Mouse (Mus musculus) heart, postnatal 14 days (tissue): ENCODE measurements around the gene Map3k5. TPM values are rescaled to one million over a fixed set of nuclear protein-coding genes. Genes with fewer than 3 reads are reported as not detected.

Experiments
- DNase-seq, 2 experiments: peaks; one replicate each; pipeline ENCODE4 v3.0.0; 2021 to 2022
- intact Hi-C: fragments of 180-260 bp; cut with DNase I; formaldehyde crosslinking; loops from one replicate; pipeline ENCODE4 v1.15.1; 2025
- total RNA-seq, 2 experiments: library from RNA; stranded (reverse); gene quantifications; 2 replicates each; pipeline ENCODE4 v1.2.3; 2021

Gene Map3k5
- total RNA-seq, 2 experiments from 2014 or later, result 30.0 to 38.9 TPM

GRCm38 (mm10) chr10:19933511-19934383, 525 bp upstream of the Map3k5 start:
- peak; percentile 87 to 90 for DNase-seq
- intact Hi-C loops, result loop anchor here (1.0 to 10.0 kb wide), 4 partner anchors 71 to 191 kb away; no protein-coding TSS in a partner anchor

DNA sequence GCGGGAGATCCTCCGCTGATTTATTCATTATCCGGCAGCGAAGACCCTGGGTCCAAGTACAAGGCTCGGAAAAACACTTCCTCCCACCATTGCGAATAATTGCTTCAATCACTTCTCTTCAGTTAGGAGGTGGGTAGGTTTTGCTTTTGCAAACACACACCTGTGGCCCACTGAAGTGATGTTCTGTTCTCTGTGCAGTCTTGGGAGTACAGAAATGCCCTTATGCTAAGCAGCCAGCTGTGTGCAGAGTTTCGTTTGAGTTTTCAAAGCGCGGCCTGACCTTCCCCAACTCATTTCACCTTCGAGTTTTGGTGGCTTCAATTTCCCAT, 987 bp downstream of the Map3k5 start:
- intact Hi-C loops, result loop anchor here (2.0 to 10.0 kb wide), 2 partner anchors 70 to 190 kb away; no protein-coding TSS in a partner anchor
- no peak for DNase-seq

- no peak for DNase-seq
- intact Hi-C loops, result loop anchor here (2.0 to 10.0 kb wide), 2 partner anchors 69 to 189 kb away; no protein-coding TSS in a partner anchor
Observed at GRCm38 (mm10) chr10:19935821-19936367, 1.6 kb downstream of the Map3k5 start.

DNA sequence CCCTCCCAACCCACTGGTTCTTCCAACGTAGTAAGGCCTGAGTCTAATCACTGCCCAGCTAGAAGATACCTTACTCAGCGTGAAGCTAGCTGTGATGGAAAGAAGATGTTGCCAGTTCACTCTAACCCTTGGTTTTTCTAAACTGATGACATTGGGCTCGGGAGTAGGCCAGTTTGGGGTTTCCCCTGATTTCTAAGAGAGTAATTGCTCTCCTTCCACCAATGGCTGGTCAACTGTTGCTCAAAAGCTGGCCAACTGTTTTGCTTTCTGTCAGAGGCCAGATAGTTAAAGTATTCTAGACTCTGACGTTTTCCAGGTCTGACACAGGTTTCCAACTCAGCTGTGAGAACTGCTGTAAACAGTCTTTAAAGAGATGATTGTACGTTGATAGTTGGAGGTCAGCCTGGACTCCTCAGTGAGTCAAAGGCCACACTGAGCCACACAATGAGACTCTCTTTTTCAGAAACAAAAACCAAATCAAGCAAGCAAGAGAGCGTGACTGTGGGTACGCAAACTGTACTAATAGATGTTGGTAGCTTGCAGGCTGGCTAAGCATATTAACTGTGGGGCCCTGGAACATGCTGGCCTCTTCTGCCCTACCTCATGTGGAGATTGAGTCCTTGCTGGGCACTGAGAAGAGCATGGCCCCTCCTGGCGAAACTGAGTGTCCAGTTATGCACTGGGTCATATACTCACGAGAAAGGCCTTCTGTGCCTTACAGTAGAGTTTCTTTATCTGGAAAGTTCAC, 2.9 kb downstream of the Map3k5 start:
- DNase-seq, result no peak
- intact Hi-C loops, result loop anchor here (10.0 kb wide), 1 partner anchor 68 kb away; no protein-coding TSS in a partner anchor

GRCm38 (mm10) chr10:19938738-19939137, 4.5 kb downstream of the Map3k5 start:
- intact Hi-C loops, result loop anchor here (10.0 kb wide), 1 partner anchor 66 kb away; no protein-coding TSS in a partner anchor
- no peak for DNase-seq

DNA sequence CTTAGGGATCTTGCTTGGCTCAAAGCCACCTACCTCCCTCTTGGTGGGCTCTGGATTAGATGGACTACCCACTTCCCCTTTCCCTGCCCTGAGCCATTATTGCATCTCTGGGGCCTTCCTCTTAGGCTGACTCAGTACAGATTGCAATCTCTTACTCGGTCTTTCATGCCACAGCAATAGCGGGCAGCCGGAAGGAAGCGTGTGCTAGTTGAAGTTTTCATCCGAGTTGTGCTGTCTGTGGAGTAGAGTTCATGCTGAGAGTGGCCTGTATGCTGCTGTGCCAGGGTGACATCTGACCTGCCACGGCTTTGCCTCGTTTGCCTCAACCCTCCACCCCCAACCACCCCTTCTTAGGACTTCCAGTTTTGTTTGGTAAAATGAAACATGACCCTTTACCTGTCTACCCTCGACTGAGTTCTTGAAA, 5.0 kb downstream of the Map3k5 start:
- DNase-seq, result no peak

GRCm38 (mm10) chr10:19940127-19940526, 5.9 kb downstream of the Map3k5 start:
- intact Hi-C loops, result no loop called here
- no peak for DNase-seq

More for the DNA sequence above, 5.0 kb downstream of the Map3k5 start:
- intact Hi-C loops, result loop anchor here (10.0 kb wide), 1 partner anchor 66 kb away; no protein-coding TSS in a partner anchor

DNA sequence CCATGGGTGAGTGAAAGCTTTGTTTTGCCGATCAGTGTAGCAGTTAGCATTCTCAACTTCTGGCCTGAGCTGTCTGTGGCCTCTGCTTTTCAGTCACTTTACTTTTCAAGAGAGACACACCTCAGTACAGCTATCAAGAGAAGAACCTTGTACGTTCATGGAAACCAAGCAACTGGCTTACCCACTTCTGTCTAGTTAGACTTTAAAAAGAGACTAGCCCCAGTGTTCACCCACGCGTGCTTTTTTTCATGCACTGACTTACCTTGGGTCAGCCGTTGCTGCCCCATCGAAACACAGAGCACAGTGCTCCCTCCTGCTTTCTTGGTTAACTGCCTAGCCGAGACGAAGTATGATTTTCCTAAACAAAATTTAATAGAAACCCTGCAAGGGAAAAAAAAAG, 6.4 kb downstream of the Map3k5 start:
- intact Hi-C loops, result no loop called here
- DNase-seq, result no peak

DNA sequence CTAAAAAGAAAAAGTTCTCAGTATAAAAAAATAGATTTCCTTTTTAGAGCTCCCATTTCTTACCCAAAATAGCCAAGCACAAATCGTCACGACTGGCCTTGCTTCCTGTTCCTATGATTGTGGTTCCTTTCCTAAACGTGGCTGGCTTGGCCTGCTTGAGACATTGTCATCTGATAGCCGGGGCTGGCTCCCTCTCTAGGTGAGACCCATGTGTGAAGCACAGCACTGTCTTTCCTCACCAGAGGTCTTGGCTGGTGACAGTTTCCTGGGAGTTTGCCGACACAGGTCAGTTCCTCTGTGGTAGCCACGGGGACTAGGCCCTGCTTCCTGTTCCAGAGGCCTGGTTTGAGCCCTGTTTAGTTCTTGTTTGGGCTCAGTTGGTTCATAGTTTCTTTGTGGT, 6.8 kb downstream of the Map3k5 start:
- intact Hi-C loops, result no loop called here
- DNase-seq, result peak; percentile 59 to 72

DNA sequence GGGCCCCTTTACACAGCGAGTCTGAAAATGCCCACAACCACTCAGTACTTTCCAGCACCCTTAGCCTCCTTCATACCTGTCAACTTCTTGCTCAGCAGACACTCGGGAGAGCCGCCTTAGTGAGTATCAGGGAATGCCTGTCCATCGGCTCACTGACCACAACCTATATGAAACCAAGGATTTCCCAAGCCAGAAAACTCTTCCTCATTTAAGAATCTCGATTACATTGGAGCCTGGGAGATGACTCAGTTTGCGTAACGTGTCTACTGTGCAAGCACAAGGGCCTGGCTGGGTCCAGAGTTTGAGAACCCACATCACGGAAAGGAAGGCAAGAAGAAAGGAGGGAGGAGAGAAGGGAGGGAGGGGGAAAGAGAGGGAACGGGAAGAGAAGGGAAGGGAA, 7.6 kb downstream of the Map3k5 start:
- no peak for DNase-seq
- intact Hi-C loops, result no loop called here

DNA sequence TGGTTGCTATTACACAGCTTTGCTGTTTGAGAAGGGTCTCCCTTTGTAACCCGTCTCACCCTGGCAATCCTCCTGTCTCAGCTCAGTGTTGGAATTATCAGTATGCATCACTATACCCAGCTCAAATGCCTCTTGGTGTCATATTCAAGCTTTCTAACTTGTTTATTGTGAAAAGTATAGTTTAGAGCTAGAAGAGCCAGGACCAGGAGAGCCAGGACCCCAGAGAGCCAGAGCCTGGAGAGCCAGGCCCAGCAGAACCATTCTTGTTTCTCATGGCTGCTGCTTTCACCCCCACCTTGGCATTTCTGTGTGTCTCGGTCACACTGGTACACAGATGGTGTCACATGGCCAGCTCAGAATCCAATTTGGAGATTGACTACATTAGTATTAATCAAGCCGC, 8.3 kb downstream of the Map3k5 start:
- no peak for DNase-seq
- intact Hi-C loops, result no loop called here

DNA sequence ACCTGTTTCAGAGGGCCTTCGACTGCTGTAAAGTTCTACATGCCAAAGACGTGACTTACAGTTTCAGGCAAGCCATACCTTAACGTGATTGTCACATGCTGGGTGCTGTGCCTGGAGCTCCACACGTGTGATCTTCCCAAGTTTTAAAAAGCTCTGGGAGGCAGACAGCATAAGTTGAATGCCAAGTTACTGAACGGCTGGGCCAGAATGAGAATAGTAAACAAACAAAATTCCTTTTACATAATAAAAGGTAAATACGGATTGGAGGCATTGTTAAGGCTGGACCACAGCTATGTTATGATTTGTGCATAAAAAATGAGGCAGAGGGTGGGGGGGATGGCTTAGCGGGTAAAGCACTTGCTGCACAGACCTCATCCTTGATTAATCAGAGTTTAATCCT, 11.4 kb downstream of the Map3k5 start:
- DNase-seq, result no peak
- intact Hi-C loops, result no loop called here

GRCm38 (mm10) chr10:19946644-19947043, 12.4 kb downstream of the Map3k5 start:
- intact Hi-C loops, result no loop called here
- no peak for DNase-seq

DNA sequence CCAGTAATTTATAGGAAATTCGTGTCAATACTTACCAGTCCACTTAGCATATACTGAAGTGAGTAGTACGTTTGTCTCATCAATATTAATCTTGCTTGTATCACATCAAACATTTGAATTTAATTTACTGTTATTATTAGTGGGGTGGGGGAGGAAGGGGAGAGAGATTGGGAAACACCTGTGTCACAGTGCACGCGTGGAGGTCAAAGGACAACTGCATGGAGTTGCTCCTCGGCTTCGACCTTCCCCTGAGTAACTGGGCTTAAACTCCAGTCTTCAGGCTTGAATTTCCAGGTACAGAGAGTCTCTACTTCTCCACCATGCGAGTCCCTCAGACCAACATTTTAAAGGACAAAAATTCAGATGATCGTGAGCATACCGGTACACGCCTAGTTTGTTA, 13.2 kb downstream of the Map3k5 start:
- intact Hi-C loops, result no loop called here
- DNase-seq, result no peak

GRCm38 (mm10) chr10:19947901-19948300, 13.6 kb downstream of the Map3k5 start:
- DNase-seq, result no peak
- intact Hi-C loops, result no loop called here

DNA sequence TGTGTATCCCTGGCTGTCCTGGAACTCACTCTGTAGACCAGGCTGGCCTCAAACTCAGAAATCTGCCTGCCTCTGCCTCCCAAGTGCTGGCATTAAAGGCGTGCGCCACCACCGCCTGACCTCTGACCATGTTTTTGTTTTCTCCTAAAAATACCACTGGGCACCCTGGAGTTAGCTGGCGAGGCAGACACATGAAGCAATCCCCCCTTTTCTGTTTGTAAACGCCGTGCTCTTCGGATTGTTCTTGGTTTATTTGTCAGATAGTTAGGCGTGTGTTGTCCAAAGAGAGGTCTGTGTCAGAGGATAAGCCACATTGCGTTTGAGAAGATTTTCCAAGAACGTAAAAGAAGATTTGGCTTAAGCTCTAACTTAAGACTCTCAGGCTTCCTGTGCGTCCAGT, 14.1 kb downstream of the Map3k5 start:
- no peak for DNase-seq
- intact Hi-C loops, result no loop called here

DNA sequence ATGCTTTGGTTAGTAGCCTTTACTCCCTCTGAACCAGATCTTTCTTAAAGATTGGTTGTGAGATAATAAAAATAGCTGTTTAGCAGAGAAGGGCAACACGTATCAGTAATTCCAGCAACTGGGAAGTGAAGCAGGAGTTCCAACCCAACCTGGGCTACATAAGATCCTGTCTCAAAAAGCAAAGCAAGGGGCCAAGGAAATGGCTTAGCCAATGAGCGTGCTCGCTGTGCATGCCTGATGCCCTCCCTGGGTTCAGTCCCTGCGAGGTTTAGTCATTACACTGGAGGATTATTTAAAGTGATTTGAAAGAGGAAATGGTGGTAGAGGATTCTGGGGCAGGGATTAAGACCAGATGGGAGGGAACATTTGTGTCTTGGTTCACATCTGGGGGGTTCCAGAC, 14.8 kb downstream of the Map3k5 start:
- no peak for DNase-seq
- intact Hi-C loops, result no loop called here

DNA sequence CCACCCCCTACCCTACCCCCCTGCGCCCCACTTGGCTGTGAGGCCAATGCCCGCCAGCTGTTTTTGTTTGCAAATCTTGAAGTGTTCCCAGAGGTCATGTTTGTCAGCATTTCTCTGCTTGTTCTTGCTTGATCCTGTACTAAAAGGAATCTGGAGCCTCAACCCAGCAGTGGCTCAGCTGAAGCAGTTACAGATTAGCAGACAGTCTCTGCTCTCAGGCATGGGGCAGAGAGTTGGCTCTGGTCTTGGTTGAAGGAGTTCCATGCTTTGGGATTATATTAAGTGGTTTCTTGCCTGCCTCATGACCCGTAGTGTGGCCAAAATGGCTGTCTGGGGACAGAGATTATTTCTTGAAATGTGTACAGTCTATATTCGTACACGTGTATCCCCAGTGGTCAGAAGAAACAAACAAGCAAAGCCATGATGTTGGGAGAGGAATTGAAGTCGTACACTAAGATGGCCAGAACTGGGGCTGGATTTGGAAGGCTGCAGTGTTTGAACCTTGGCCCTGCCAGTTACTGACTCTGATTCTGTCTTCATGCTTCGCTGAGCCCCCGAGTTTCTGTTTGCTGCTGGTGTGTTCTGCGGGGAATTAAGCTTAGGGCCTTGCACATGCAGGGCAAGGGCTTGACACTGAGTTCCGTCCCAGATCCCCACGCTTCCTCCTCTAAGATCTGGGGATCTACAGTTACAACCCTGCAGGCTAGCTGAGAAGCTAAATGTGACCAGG, 18.9 kb downstream of the Map3k5 start:
- no peak for DNase-seq
- intact Hi-C loops, result no loop called here

GRCm38 (mm10) chr10:19954572-19954971, 20.3 kb downstream of the Map3k5 start:
- intact Hi-C loops, result no loop called here
- DNase-seq, result no peak

DNA sequence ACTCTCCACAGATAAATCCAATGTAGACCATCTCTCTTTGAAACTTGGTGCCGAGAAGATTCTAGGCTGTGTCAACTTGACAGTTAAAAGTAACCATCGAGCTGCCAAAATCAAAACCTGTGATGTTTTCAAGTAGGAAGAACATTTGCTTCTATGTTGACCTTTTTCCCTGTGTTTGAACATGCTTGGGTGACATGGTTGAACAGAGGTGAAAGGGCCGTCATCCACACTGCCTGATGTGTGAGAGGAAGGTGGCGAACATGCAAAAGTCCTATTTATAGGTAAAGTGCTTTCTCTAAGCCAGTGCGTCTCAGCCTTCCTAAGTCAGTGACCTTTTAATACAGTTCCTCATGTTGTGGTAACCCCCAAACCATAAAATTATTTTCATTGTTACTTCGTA, 21.5 kb downstream of the Map3k5 start:
- intact Hi-C loops, result no loop called here

More for the DNA sequence above, 21.5 kb downstream of the Map3k5 start:
- no peak for DNase-seq
